Mouse (Mus musculus) ES-E14 (cell line): ENCODE data around the gene Actr1a.

Experiments
- CHD2 ChIP-seq: IDR thresholded peaks from 2 replicates; pipeline ENCODE4 v1.6.1; 2014; ENCODE audit warnings: mild to moderate bottlenecking, low read depth, low read length, inconsistent platforms
- HCFC1 ChIP-seq: IDR thresholded peaks from 2 replicates; pipeline ENCODE4 v1.6.1; 2012; ENCODE audit warnings: low read length, inconsistent platforms, borderline replicate concordance; ENCODE audit not compliant: insufficient read depth
- MAFK ChIP-seq: IDR thresholded peaks from 2 replicates; pipeline ENCODE4 v1.6.1; 2014; ENCODE audit warnings: mild to moderate bottlenecking, low read depth, low read length, inconsistent platforms; ENCODE audit not compliant: insufficient read depth
- ZC3H11A ChIP-seq: IDR thresholded peaks from 2 replicates; pipeline ENCODE4 v1.6.1; 2012; ENCODE audit warnings: low read depth, mild to moderate bottlenecking, inconsistent platforms, low read length, borderline replicate concordance

- TF ChIP-seq ZC3H11A: no peak
- no peak for TF ChIP-seq MAFK
- no peak for TF ChIP-seq CHD2
- TF ChIP-seq HCFC1: no peak
Observed at GRCm38 (mm10) chr19:46382275-46382674, 13.3 kb downstream of the Actr1a start.
